Mouse (Mus musculus): ENCODE results near the gene Olfr945. TPM values are rescaled to one million over a fixed set of nuclear protein-coding genes. Genes with fewer than 3 reads are reported as not detected.

Olfr945 gene
- not detected in 2 replicates for polyA plus RNA-seq (2015; fragmentation: Nextera tagmentation; extraction: Ambion mirVana)

DNA sequence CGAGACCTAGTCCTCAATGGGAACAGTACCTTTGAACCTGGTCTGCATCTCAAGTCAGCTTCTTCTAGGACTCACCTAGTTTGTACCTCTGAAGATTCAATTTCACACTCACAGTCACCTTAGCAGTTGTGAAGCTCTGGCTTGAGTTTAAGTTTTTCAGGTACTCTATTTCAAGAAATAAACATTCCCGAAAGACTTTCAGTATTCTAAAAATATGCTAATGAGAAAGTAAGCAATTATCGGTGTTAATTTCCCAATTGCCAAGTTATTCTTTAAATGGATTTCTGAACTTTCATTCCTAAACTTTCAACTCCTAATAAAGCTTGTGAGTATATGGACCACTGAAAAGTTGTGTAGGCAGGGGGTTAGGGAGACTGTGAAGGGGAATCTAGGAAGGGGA is at the start of gene Olfr945:
Gene Olfr945 (minus strand): TSS at position 101 of the 400 bp plus-strand sequence.
- Histone ChIP-seq H3K9ac (ENCODE audit: low read depth, low read length) (no peak within 1 kb of the TSS), H3K9me3 (ENCODE audit: control insufficient read depth, low read length) (no peaks in the 10 kb centered on the region), H3K4me2 (ENCODE audit: low read depth, low read length) (no peak within 1 kb of the TSS), H3K36me3 (ENCODE audit: control insufficient read depth, insufficient read depth, low read length) (no peaks in the 10 kb centered on the region), H3K4me1 (ENCODE audit: control insufficient read depth, insufficient read depth, low read length) (no peaks in the 10 kb centered on the region), H3K4me3 (ENCODE audit: low read length) (no peak within 1 kb of the TSS), H3K27ac (ENCODE audit: low read length) (no peak within 1 kb of the TSS), H3K27me3 (replicated peaks; ENCODE audit: control insufficient read depth, insufficient read depth, low read length) (no peaks in the 10 kb centered on the region)
- ATAC-seq, result no peak
- WGBS, result 79% methylated on average over 3 of the region's 3 CpGs

DNA sequence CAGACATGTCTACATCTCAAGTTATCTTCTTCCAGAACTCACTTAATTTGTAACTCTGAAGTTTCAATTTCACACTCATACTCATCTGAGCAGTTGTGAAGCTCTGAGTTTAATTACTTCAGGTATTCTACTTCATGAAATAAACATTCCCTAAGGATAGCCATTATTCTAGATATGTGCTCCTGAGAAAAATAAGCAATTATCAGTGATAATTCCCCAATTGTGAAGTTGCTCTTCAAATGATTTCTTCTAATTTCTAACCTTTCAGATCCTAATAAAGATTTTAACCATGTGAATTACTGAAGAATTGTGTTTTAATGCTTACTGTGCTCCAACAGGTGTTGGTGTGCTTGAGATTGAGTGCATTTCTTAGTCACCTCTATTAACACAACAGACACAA is 49.3 kb upstream of the Olfr945 start, which contains the start of gene Olfr948:
Gene Olfr948 (minus strand): TSS at position 101 of the 400 bp plus-strand sequence.
- no peaks in the 10 kb centered on the region for H3K36me3 ChIP-seq (ENCODE audit: control insufficient read depth, insufficient read depth, low read length)
- ATAC-seq, result no peak
- no peaks in the 10 kb centered on the region for H3K4me1 ChIP-seq (ENCODE audit: control insufficient read depth, insufficient read depth, low read length)
- H3K27me3 ChIP-seq (replicated peaks; ENCODE audit: control insufficient read depth, insufficient read depth, low read length), result no peaks in the 10 kb centered on the region
- no peaks in the 10 kb centered on the region for H3K9me3 ChIP-seq (ENCODE audit: control insufficient read depth, low read length)
- no peak within 1 kb of the TSS for H3K9ac ChIP-seq (ENCODE audit: low read depth, low read length)
- no peak within 1 kb of the TSS for H3K4me3 ChIP-seq (ENCODE audit: low read length)
- H3K27ac ChIP-seq (ENCODE audit: low read length), result no peak within 1 kb of the TSS
- H3K4me2 ChIP-seq (ENCODE audit: low read depth, low read length), result no peak within 1 kb of the TSS

DNA sequence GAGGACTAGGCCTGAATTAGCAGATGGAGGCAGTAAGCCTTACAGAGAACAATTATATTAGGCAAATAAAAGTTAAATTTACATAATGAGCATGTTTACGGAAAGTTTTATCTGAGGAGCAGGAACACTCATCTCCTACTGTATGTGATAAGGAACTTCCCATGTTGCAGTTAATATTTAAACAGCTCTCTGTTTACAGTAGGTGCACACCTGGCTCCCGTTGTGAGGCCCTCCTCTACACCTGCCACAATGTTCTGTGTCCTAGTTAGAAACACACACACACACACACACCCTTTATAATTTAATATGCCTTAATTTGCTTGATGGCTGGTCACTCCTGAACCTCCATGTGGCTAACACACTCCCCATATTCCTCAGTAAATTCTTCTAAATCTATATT is 10.5 kb upstream of the Olfr945 start:
- Histone ChIP-seq H3K4me1 (ENCODE audit: control insufficient read depth, insufficient read depth, low read length) (no peaks in the 10 kb centered on the region), H3K27me3 (replicated peaks; ENCODE audit: control insufficient read depth, insufficient read depth, low read length) (no peaks in the 10 kb centered on the region), H3K9me3 (ENCODE audit: control insufficient read depth, low read length) (no peaks in the 10 kb centered on the region), H3K27ac (ENCODE audit: low read length) (no peak overlapping the region), H3K4me2 (ENCODE audit: low read depth, low read length) (no peak overlapping the region), H3K9ac (ENCODE audit: low read depth, low read length) (no peak overlapping the region), H3K36me3 (ENCODE audit: control insufficient read depth, insufficient read depth, low read length) (no peaks in the 10 kb centered on the region), H3K4me3 (ENCODE audit: low read length) (no peak overlapping the region)
- 64% methylated on average over 2 of the region's 2 CpGs for WGBS
- ATAC-seq, result peak; percentile 98

DNA sequence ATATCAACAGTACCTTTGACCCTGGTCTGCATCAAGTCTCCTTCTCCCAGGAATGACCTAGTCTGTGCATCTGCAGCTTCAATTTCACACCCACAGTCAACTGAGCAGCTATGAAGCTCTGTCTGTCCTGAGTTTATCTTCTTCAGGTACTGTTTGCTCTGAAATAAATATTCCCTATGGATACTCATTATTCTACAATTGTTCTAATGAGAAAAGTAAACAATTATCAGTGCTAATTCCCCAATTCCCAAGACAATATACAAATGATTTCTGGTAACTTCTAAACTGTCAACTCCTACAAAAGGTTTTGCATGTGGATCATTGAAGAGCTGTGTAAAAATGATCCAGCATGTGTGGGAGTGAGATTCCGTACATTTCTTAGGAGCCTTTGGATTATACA is 26.7 kb downstream of the Olfr945 start, which contains the start of gene Olfr1537:
Gene Olfr1537 (minus strand): TSS at position 101 of the 400 bp plus-strand sequence.
- Histone ChIP-seq H3K27me3 (replicated peaks; ENCODE audit: control insufficient read depth, insufficient read depth, low read length) (no peaks in the 10 kb centered on the region), H3K9ac (ENCODE audit: low read depth, low read length) (no peak within 1 kb of the TSS), H3K4me2 (ENCODE audit: low read depth, low read length) (no peak within 1 kb of the TSS), H3K27ac (ENCODE audit: low read length) (no peak within 1 kb of the TSS), H3K4me3 (ENCODE audit: low read length) (no peak within 1 kb of the TSS), H3K36me3 (ENCODE audit: control insufficient read depth, insufficient read depth, low read length) (no peaks in the 10 kb centered on the region), H3K9me3 (ENCODE audit: control insufficient read depth, low read length) (no peaks in the 10 kb centered on the region), H3K4me1 (ENCODE audit: control insufficient read depth, insufficient read depth, low read length) (no peaks in the 10 kb centered on the region)
- 72% methylated on average over 1 of the region's 1 CpGs for WGBS
- ATAC-seq, result no peak

Other genes with a start within 250 kb of the Olfr945 start
- gene Olfr937, start 211.9 kb downstream of the Olfr945 start, polyA plus RNA-seq (2015; fragmentation: Nextera tagmentation; extraction: Ambion mirVana), result not detected in 2 replicates
- not detected in 2 replicates for gene Olfr938, start 197.9 kb downstream of the Olfr945 start, polyA plus RNA-seq (2015; fragmentation: Nextera tagmentation; extraction: Ambion mirVana)
- not detected in 2 replicates for gene Olfr27, start 148.7 kb downstream of the Olfr945 start, polyA plus RNA-seq (2015; fragmentation: Nextera tagmentation; extraction: Ambion mirVana)
- not detected in 2 replicates for gene Olfr943, start 110.5 kb downstream of the Olfr945 start, polyA plus RNA-seq (2015; fragmentation: Nextera tagmentation; extraction: Ambion mirVana)
- not detected in 2 replicates for gene Olfr944, start 74.9 kb downstream of the Olfr945 start, polyA plus RNA-seq (2015; fragmentation: Nextera tagmentation; extraction: Ambion mirVana)
- not detected in 2 replicates for gene Olfr1537, start 26.8 kb downstream of the Olfr945 start, polyA plus RNA-seq (2015; fragmentation: Nextera tagmentation; extraction: Ambion mirVana)
- gene Olfr948, start 49.2 kb upstream of the Olfr945 start, polyA plus RNA-seq (2015; fragmentation: Nextera tagmentation; extraction: Ambion mirVana), result not detected in 2 replicates
- not detected in 2 replicates for gene Olfr951, start 110.6 kb upstream of the Olfr945 start, polyA plus RNA-seq (2015; fragmentation: Nextera tagmentation; extraction: Ambion mirVana)
- gene Olfr952, start 150.3 kb upstream of the Olfr945 start, polyA plus RNA-seq (2015; fragmentation: Nextera tagmentation; extraction: Ambion mirVana), result not detected in 2 replicates
- not detected in 2 replicates for gene Olfr954, start 179.9 kb upstream of the Olfr945 start, polyA plus RNA-seq (2015; fragmentation: Nextera tagmentation; extraction: Ambion mirVana)
- gene Olfr955, start 195.1 kb upstream of the Olfr945 start, polyA plus RNA-seq (2015; fragmentation: Nextera tagmentation; extraction: Ambion mirVana), result not detected in 2 replicates
- not detected in 2 replicates for gene Olfr44, start 217.2 kb upstream of the Olfr945 start, polyA plus RNA-seq (2015; fragmentation: Nextera tagmentation; extraction: Ambion mirVana)
- gene Olfr957, start 239.0 kb upstream of the Olfr945 start, polyA plus RNA-seq (2015; fragmentation: Nextera tagmentation; extraction: Ambion mirVana), result not detected in 2 replicates

All from intestine, embryonic 16.5 days (tissue).